Mouse (Mus musculus) midbrain, embryonic 14.5 days (tissue): ENCODE results near the gene Tmem150c. TPM values are rescaled to one million over a fixed set of nuclear protein-coding genes. Genes with fewer than 3 reads are reported as not detected.
A peak's percentile ranks its signal among the peaks of the same experiment; 100 is the strongest.

Source experiments
- ATAC-seq: fragments of 200-750 bp; cut with Nextera tagmentation; 2 replicates; pipeline ENCODE4 v1.8.0; 2017; ENCODE audit warnings: moderate number of reproducible peaks, moderate library complexity; ENCODE audit not compliant: low FRiP score, low TSS enrichment
- DNase-seq: peaks from one replicate; pipeline ENCODE4 v3.0.0-alpha.2; 2015
- H3K27ac ChIP-seq: fragments of 300-500 bp; sonication (generic); replicated peaks from 2 replicates; pipeline ENCODE4 v1.5.1; 2014; ENCODE audit warnings: mild to moderate bottlenecking, low read depth, low read length, moderate library complexity
- H3K27me3 ChIP-seq: fragments of 300-500 bp; sonication (generic); 2 replicates; pipeline ENCODE4 v1.6.1; 2014; ENCODE audit warnings: low read length, control low read depth, mixed read lengths; ENCODE audit not compliant: control insufficient read depth, insufficient read depth
- H3K36me3 ChIP-seq: fragments of 300-500 bp; sonication (generic); 2 replicates; pipeline ENCODE4 v1.6.1; 2014; ENCODE audit warnings: low read length, control low read depth; ENCODE audit not compliant: control insufficient read depth, insufficient read depth
- H3K4me1 ChIP-seq: fragments of 300-500 bp; sonication (generic); 2 replicates; pipeline ENCODE4 v1.6.1; 2014; ENCODE audit warnings: mild to moderate bottlenecking, antibody characterized with exemption, low read length, control low read depth; ENCODE audit not compliant: control insufficient read depth, insufficient read depth
- H3K4me2 ChIP-seq: fragments of 300-500 bp; sonication (generic); 2 replicates; pipeline ENCODE4 v1.6.1; 2014; ENCODE audit warnings: mild to moderate bottlenecking, low read length, moderate library complexity
- H3K4me3 ChIP-seq: fragments of 300-500 bp; sonication (generic); replicated peaks from 2 replicates; pipeline ENCODE4 v1.5.1; 2014; ENCODE audit warnings: low read depth, low read length
- H3K9ac ChIP-seq: fragments of 300-500 bp; sonication (generic); replicated peaks from 2 replicates; pipeline ENCODE4 v1.6.1; 2014; ENCODE audit warnings: mild to moderate bottlenecking, low read length, moderate library complexity
- H3K9me3 ChIP-seq: fragments of 300-500 bp; sonication (generic); 2 replicates; pipeline ENCODE4 v1.6.1; 2016; ENCODE audit warnings: low read length, control low read depth, mixed read lengths; ENCODE audit not compliant: control insufficient read depth
- WGBS: fragments of 180-500 bp; shearing (Covaris S2); extraction: QIAGEN DNeasy Blood & Tissue Kit; methylation state at CpG from one replicate; pipeline ENCODE4 v1.1.7; 2014; 5-methylcytosine and 5-hydroxymethylcytosine counted together
- polyA plus RNA-seq: library from polyadenylated mRNA; unstranded; fragments of >200 nt; fragmentation: Nextera tagmentation; extraction: Ambion mirVana; gene quantifications from 2 replicates; pipeline ENCODE4 v1.2.1, GENCODE M21; 2014

Tmem150c gene
- 20.0 and 23.6 TPM in 2 replicates for polyA plus RNA-seq

DNA sequence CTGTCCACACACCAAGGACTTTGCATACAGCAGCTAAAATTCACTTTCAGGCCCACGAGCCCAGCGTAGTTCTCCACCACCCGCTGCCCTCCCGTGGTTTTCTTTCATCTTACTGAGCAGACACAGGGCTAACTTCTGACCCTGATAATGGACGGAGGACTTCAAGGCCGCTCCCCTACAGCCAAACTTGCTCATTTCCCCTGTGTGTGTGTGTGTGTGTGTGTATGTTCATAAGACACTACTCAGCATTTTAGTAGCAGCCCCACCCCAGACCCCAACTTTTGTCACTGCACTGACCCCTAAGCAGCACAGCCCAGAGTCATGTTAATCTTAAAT is at the start of gene Tmem150c:
TSS of gene Tmem150c (minus strand) at position 171 of the 336 bp plus-strand sequence.
- Histone ChIP-seq H3K4me3 (peak within 1 kb of the TSS; percentile 81), H3K36me3 (no peaks in the 10 kb centered on the region), H3K4me1 (peaks cover 4% of the 10 kb centered on the region; the same call in 1 of the 2 replicates), H3K27ac (peak within 1 kb of the TSS; percentile 68), H3K27me3 (no peaks in the 10 kb centered on the region), H3K9me3 (no peaks in the 10 kb centered on the region), H3K4me2 (peak within 1 kb of the TSS; percentile 92), H3K9ac (peak within 1 kb of the TSS; percentile 90)
- WGBS: 5% methylated on average over 6 of the region's 6 CpGs
- DNase-seq (no peak), ATAC-seq (no peak)

DNA sequence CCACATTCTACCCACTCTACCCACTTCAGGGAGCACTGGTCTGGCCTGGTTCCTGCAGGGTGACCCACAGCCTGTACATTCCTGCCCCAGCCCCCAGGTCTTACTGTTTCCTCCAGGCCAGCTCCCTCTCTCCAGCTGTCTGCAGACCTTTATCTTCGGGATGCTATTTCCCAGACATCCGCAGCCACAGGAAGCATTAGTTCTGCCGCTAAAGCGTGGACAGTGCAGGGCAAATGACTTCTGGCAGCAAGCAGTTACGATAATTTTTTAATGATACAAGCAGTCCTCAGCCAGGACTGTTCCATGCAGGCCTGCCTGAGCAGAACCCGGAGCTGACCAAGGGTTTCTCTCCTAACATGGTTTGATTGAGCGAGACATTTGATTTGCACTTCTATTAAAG is 49.5 kb upstream of the Tmem150c start:
- H3K9ac ChIP-seq: no peak overlapping the region
- H3K36me3 ChIP-seq: no peaks in the 10 kb centered on the region
- ATAC-seq: no peak
- no peaks in the 10 kb centered on the region for H3K4me1 ChIP-seq
- no peak overlapping the region for H3K4me3 ChIP-seq
- no peak for DNase-seq
- H3K9me3 ChIP-seq: no peaks in the 10 kb centered on the region
- H3K27ac ChIP-seq: no peak overlapping the region
- no peak overlapping the region for H3K4me2 ChIP-seq
- H3K27me3 ChIP-seq: no peaks in the 10 kb centered on the region
- WGBS: 81% methylated on average over 7 of the region's 7 CpGs

DNA sequence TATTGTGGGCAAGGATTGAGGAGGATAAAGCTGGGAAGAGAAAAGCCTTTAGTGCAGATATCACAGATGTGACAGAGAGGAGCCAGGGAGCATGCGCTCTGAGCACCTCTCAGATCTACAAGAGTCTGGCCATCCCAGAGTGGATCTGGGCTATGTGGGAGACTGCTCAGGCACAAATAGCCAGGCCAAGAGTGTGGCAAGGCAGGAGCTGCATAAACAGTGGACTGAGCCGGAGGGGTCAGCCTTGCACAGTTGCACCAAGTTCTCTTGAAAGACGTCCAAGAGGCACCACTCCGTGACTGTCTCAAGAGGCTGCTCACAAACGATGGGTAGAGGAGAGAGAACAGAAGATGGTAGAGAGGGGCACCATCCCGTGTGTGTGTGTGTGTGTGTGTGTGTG is 47.1 kb upstream of the Tmem150c start:
- no peak for ATAC-seq
- H3K4me3 ChIP-seq: no peak overlapping the region
- H3K4me2 ChIP-seq: no peak overlapping the region
- DNase-seq: no peak
- H3K27ac ChIP-seq: no peak overlapping the region
- WGBS: 76% methylated on average over 6 of the region's 6 CpGs
- H3K4me1 ChIP-seq: no peaks in the 10 kb centered on the region
- H3K27me3 ChIP-seq: no peaks in the 10 kb centered on the region
- H3K9ac ChIP-seq: no peak overlapping the region
- H3K9me3 ChIP-seq: no peaks in the 10 kb centered on the region
- no peaks in the 10 kb centered on the region for H3K36me3 ChIP-seq

DNA sequence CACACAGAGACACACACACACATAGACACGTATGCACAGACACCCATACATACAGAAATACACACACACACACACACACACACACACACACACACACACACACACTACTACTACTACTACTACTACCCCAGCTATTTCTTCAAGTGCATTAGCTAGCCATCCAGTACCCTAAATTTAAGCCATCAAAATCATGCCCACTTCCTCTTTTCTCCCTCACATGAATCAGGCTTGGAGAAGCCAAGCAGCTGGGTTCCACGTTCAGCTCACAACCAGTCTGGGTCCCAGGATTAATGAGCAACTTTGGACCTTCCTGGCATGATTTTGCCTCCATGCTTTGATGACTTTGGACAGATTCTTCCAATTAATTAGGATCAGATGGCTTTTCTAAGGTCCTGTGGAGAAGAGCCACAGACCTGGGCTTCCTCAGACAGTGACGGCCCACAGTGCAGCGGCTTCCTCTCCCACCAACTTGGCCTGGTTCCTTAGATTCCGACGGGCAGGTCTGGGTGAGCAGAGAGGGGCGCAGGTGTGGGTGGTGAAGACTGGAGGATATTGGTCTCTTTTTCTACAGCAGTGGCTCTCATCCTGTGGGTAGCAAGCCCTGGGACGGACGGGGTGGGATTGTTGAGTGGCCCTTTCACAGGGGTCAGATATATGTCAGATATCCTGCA is 46.0 kb upstream of the Tmem150c start:
- WGBS: 91% methylated on average over 9 of the region's 9 CpGs

DNA sequence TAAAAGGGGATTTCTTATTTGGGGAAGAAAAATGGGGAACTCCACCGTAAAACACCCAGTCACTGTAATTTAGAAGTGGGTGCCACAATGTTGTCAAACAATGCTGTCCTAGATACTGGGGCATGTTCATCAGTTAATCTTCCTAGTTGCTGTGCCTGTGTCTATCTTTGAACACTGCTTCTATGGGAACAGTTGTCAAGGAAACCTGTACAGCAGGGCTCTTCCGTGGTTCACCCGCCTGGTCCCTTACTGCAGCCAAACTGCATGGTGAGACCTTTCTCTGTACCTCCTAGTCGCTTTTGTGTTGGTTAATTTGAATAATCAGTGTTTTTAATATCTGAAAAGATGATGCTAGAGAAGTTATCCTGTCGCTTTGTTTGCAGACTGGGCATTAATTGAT is 41.2 kb upstream of the Tmem150c start:
- Histone ChIP-seq H3K27me3 (no peaks in the 10 kb centered on the region), H3K4me1 (peaks cover 31% of the 10 kb centered on the region), H3K9ac (no peak overlapping the region), H3K4me3 (no peak overlapping the region), H3K4me2 (no peak overlapping the region), H3K27ac (peak overlapping the region; percentile 50; the same call in 1 of the 2 replicates), H3K36me3 (no peaks in the 10 kb centered on the region), H3K9me3 (no peaks in the 10 kb centered on the region)
- 16% methylated on average over 5 of the region's 5 CpGs for WGBS
- DNase-seq (peak; percentile 87), ATAC-seq (peak; percentile 69)

More for the DNA sequence above, 46.0 kb upstream of the Tmem150c start:
- H3K36me3 ChIP-seq: no peaks in the 10 kb centered on the region
- no peak for ATAC-seq
- H3K27me3 ChIP-seq: no peaks in the 10 kb centered on the region
- no peak overlapping the region for H3K9ac ChIP-seq
- DNase-seq: no peak
- no peaks in the 10 kb centered on the region for H3K9me3 ChIP-seq
- H3K27ac ChIP-seq: no peak overlapping the region
- H3K4me3 ChIP-seq: no peak overlapping the region
- peaks cover 8% of the 10 kb centered on the region for H3K4me1 ChIP-seq
- no peak overlapping the region for H3K4me2 ChIP-seq

DNA sequence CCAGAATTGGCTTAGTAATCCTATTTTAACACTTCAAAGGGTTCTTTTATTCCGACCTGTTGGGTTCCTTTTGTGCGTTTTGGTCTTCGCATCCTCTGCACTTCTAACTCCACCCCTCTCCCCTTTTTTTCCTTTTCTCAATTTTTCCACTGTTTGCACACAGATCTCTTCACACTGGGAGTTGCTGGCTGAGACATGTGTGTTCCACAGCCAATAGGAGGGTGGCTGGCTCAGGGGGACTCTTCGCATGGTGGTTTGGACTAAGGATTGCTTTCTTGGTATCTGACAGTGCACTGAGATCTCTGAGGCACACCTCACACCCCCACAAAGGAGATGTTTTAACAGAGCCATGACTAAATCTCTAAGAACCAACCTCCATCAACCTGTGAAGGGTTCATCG is 40.7 kb upstream of the Tmem150c start:
- Histone ChIP-seq H3K36me3 (no peaks in the 10 kb centered on the region), H3K4me1 (peaks cover 31% of the 10 kb centered on the region), H3K9me3 (no peaks in the 10 kb centered on the region), H3K27ac (peak overlapping the region; percentile 50), H3K4me2 (no peak overlapping the region), H3K9ac (no peak overlapping the region), H3K27me3 (no peaks in the 10 kb centered on the region), H3K4me3 (no peak overlapping the region)
- 18% methylated on average over 5 of the region's 5 CpGs for WGBS
- peak; percentile 52 for DNase-seq
- ATAC-seq: peak; percentile 55

DNA sequence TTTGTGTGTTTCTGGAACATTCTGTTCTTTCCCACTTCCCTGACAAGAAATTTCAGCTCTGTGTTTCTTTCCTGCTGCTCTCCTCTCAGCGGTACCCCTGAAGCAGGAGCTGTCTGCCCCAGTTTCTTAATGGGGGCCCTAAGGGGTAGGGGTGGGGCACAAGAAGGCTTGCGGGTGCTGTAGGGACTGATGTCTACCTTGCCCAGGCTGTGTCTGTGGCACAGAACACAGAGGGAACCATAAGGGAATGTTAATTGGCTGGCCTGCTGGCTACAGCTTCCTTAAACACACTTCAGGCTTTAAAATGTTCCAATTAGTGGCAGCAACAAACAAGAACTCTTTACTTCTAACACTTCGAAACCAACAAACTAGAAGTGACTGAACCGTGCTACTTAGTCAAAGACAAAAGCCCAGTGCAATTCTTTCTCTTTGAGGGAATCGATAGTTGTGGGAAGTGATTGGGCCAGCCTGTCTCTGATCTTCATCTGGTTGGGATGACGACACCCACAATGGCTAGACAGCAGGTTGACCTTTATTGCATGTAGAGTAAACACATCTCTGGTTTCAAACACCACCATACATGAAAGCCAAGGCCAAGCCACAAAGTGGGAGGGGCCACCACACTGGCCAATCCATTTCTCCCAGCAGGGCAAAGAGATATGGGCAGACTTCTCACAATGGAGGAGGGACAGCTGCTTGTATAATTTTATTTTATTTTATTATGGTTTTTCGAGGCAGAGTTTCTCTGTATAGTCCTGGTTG is 39.7 kb upstream of the Tmem150c start:
- DNase-seq (no peak), ATAC-seq (no peak)
- Histone ChIP-seq H3K9ac (no peak overlapping the region), H3K27ac (no peak overlapping the region; the same call in 1 of the 2 replicates), H3K4me1 (peaks cover 31% of the 10 kb centered on the region), H3K27me3 (no peaks in the 10 kb centered on the region), H3K36me3 (no peaks in the 10 kb centered on the region), H3K4me3 (no peak overlapping the region), H3K4me2 (no peak overlapping the region), H3K9me3 (no peaks in the 10 kb centered on the region)
- 68% methylated on average over 7 of the region's 7 CpGs for WGBS

DNA sequence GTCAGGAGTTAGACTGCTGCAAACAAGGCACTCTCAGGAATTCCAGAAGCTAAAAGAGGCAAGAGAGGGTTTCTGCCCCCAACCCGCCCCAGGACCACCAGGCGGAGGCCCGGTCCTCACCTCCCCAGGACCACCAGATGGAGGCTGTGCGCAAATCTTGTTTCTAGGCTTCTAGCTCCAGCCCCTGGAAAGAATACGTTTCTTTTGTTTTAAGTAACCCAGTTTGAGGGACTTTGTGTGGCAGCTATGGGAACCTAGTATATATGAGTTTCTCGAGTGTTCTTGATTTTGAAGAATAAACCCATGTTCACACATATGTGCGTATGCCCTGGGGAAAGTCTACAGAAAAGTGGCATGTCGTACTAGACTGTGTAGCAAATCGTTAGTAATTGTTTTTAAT is 37.9 kb upstream of the Tmem150c start:
- peaks cover 31% of the 10 kb centered on the region for H3K4me1 ChIP-seq
- no peak for DNase-seq

More for the DNA sequence above, 37.9 kb upstream of the Tmem150c start:
- H3K36me3 ChIP-seq: no peaks in the 10 kb centered on the region
- no peaks in the 10 kb centered on the region for H3K27me3 ChIP-seq
- H3K4me2 ChIP-seq: no peak overlapping the region
- no peak for ATAC-seq
- H3K4me3 ChIP-seq: no peak overlapping the region
- H3K27ac ChIP-seq: peak overlapping the region; percentile 52
- H3K9me3 ChIP-seq: no peaks in the 10 kb centered on the region
- no peak overlapping the region for H3K9ac ChIP-seq
- 54% methylated on average over 9 of the region's 9 CpGs for WGBS
